Mouse (Mus musculus) neural tube, embryonic 13.5 days (tissue): Measurements from ENCODE around the gene Srebf2. TPM values are rescaled to one million over a fixed set of nuclear protein-coding genes. Genes with fewer than 3 reads are reported as not detected.
A peak's percentile ranks its signal among the peaks of the same experiment; 100 is the strongest.

ENCODE experiments used
- ATAC-seq: fragments of 200-750 bp; cut with Nextera tagmentation; 2 replicates; pipeline ENCODE4 v1.8.0; 2017; ENCODE audit warnings: low read depth, mild to moderate bottlenecking, moderate TSS enrichment, moderate library complexity
- H3K27ac ChIP-seq: fragments of 300-500 bp; sonication (generic); replicated peaks from 2 replicates; pipeline ENCODE4 v1.5.1; 2015; ENCODE audit warnings: moderate library complexity, mild to moderate bottlenecking, inconsistent platforms
- H3K27me3 ChIP-seq: fragments of 300-500 bp; sonication (generic); 2 replicates; pipeline ENCODE4 v1.6.1; 2015; ENCODE audit warnings: mild to moderate bottlenecking, inconsistent platforms
- H3K36me3 ChIP-seq: fragments of 300-500 bp; sonication (generic); 2 replicates; pipeline ENCODE4 v1.6.1; 2015; ENCODE audit warnings: mild to moderate bottlenecking, inconsistent platforms
- H3K4me1 ChIP-seq: fragments of 300-500 bp; sonication (generic); replicated peaks from 2 replicates; pipeline ENCODE4 v1.6.1; 2015; ENCODE audit warnings: inconsistent platforms
- H3K4me2 ChIP-seq: fragments of 300-500 bp; sonication (generic); 2 replicates; pipeline ENCODE4 v1.6.1; 2015; ENCODE audit warnings: inconsistent platforms, mild to moderate bottlenecking, moderate library complexity
- H3K4me3 ChIP-seq: fragments of 300-500 bp; sonication (generic); 2 replicates; pipeline ENCODE4 v1.5.1; 2015; ENCODE audit warnings: mild to moderate bottlenecking, inconsistent platforms
- H3K9ac ChIP-seq: fragments of 300-500 bp; sonication (generic); 2 replicates; pipeline ENCODE4 v1.6.1; 2015; ENCODE audit warnings: moderate library complexity, mild to moderate bottlenecking, inconsistent platforms
- H3K9me3 ChIP-seq: fragments of 300-500 bp; sonication (generic); 2 replicates; pipeline ENCODE4 v1.6.1; 2016; ENCODE audit warnings: inconsistent platforms
- WGBS: fragments of 180-500 bp; shearing (Covaris S2); methylation state at CpG from one replicate; pipeline ENCODE4 v1.1.7; 2015; 5-methylcytosine and 5-hydroxymethylcytosine counted together
- polyA plus RNA-seq: library from polyadenylated mRNA; unstranded; fragments of >200 nt; fragmentation: Nextera tagmentation; extraction: Ambion mirVana; gene quantifications from 2 replicates; pipeline ENCODE4 v1.2.1, GENCODE M21; 2015

Srebf2 gene
- polyA plus RNA-seq, 1 experiment from 2014 or later = 184 TPM

DNA sequence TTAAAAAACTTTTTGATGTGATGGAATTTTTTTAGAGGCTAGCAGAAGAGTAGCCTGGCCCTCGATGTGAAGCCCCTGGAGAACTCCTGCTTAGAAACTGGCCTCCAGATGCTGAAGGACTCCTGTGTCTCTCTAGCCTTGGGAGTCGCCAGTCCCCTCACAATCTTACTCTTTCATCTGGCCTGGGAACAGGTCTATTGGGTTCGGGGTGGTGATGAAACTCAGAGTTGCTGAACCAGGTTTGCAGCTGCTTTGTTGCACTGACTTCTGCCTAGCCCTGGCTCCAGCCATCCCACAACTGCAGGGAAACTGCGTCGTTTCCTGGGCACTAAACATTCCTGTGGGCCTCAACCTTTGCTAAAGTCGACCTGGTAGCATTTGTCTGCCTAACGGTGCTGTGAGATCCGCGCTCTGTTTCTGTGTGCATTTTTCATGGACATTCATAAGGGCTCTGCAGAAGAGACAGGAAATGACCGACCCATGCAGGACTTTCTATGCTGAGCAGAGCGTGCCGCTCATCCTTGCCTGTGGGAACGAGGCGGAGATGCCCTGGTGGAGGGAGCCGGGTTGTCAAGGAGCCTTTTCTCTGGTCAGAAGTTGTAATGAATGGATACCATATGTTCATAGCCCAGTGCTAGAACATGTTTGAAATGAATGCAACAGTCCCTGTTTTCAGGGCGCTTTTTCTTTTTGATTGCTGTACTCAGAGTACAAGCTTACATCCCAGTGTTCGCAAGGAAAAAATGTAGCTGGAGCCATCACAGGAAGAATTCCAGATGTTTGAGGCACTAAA, 11.5 kb downstream of the Srebf2 start:
- H3K27ac ChIP-seq = 0 out of 2 replicates have a peak overlapping the region, but pooled peaks have one; percentile 1
- H3K4me1 ChIP-seq = peaks cover 73% of the 10 kb centered on the region
- no peak overlapping the region for H3K4me3 ChIP-seq
- whole genome bisulfite sequencing = 60% methylated on average over 17 of the region's 17 CpGs
- H3K27me3 ChIP-seq = no peaks in the 10 kb centered on the region
- H3K9ac ChIP-seq = no peak overlapping the region
- H3K36me3 ChIP-seq = peaks cover 5% of the 10 kb centered on the region; the same call in 1 of the 2 replicates
- no peak for ATAC-seq
- H3K4me2 ChIP-seq = no peak overlapping the region
- no peaks in the 10 kb centered on the region for H3K9me3 ChIP-seq

DNA sequence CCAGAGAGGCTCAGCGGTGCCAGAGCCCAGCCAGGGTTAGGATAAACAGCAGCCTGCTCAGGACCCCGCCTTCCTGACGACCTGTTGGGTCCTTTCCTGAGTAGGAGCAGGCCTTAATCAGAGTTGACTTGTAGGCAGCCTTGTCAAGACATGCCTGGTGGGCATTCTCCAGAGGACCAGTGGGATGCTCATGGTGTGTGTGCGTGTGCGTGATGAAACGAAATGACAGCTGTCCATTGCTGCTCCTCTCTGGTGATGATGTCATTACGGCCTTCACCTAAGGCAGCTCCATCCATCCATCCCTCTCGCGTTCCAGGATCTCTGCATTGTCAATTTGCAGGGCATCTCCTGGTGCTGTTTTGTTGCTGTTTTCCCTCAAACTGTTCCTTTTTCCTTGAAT, 12.5 kb downstream of the Srebf2 start:
- H3K27ac ChIP-seq = no peak overlapping the region
- no peak for ATAC-seq
- H3K4me1 ChIP-seq = peaks cover 74% of the 10 kb centered on the region

GRCm38 (mm10) chr15:82160731-82161640, 14.0 kb downstream of the Srebf2 start:
- H3K27me3 ChIP-seq = no peaks in the 10 kb centered on the region
- peaks cover under 1% of the 10 kb centered on the region; the same call in 1 of the 2 replicates for H3K36me3 ChIP-seq
- H3K4me3 ChIP-seq = no peak overlapping the region
- no peak overlapping the region for H3K27ac ChIP-seq
- H3K4me1 ChIP-seq = peaks cover 79% of the 10 kb centered on the region
- WGBS = 82% methylated on average over 11 of the region's 11 CpGs
- no peak overlapping the region for H3K9ac ChIP-seq
- no peaks in the 10 kb centered on the region for H3K9me3 ChIP-seq
- no peak for ATAC-seq
- H3K4me2 ChIP-seq = no peak overlapping the region

More for the DNA sequence above, 12.5 kb downstream of the Srebf2 start:
- Histone ChIP-seq H3K9ac (no peak overlapping the region), H3K9me3 (no peaks in the 10 kb centered on the region), H3K36me3 (peaks cover 5% of the 10 kb centered on the region; the same call in 1 of the 2 replicates), H3K4me2 (no peak overlapping the region), H3K4me3 (no peak overlapping the region), H3K27me3 (no peaks in the 10 kb centered on the region)
- 84% methylated on average over 9 of the region's 9 CpGs for WGBS

DNA sequence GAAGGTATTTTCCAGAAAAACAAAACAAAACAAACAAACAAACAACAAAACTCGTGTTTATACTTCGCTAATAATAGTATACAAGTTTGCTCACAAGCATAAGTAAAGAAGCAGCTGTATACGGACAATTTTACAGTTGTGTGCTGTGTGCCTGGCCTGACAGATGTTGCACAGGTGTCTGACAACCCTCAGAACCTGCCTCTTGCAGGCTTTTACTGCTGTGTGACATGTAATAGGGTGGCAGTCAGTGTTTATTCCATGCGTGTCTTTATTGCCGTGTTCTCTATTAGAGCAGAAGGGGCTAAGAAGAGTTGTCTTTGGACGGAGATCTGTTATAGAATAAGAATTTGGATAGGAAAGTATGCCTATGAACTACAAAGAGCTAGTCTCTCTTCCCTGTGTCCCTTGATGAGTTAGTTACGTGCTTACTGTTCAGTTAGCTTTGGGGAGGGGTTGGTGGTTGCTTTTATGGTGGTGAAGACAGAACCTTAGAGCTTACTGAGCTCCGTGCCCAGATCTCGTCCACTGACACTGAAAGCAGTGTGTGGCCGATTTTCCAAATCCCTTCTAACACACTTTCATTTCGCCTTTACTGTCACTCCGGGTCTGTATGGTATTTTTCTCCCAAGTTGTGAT, 15.1 kb downstream of the Srebf2 start:
- WGBS = 81% methylated on average over 12 of the region's 12 CpGs

DNA sequence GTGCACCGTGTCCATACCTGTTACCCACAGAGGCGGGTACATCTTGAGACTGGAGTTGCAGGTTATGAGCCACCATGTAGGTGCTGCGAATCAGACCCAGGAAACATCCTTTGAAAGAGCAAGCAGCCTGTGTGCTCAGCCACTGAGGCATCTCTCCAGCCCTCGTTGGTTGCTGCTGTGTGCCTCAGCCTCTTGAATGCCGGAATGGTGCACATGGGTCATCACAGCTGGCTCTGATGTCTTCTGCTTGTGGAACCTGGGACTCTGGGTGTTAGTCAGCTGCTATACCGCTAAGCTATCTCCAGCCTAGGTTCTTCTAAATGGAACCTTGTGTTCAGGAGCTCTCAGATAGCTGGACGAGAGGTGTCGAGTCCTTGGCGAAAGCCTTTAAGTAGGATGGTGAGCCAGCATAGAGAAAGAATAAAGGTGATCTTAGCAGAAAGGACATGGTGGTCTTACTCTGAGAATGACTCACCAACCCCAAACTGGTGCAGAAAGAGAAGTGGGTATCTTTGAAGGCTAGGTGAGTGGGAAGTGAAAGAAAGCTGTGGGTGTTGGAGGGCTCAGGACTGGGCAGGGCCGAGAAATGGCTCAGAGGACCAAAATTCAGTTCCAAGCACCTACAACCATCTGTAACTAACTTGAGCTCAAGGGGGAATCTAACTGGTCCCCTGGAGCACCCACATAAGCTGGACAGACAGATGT, 16.5 kb downstream of the Srebf2 start:
- no peak overlapping the region for H3K4me3 ChIP-seq
- no peaks in the 10 kb centered on the region for H3K27me3 ChIP-seq
- H3K4me2 ChIP-seq = no peak overlapping the region
- H3K36me3 ChIP-seq = no peaks in the 10 kb centered on the region
- no peak for ATAC-seq
- H3K27ac ChIP-seq = no peak overlapping the region
- H3K9ac ChIP-seq = no peak overlapping the region
- H3K4me1 ChIP-seq = peaks cover 90% of the 10 kb centered on the region
- 84% methylated on average over 10 of the region's 10 CpGs for WGBS
- no peaks in the 10 kb centered on the region for H3K9me3 ChIP-seq

More for the DNA sequence above, 15.1 kb downstream of the Srebf2 start:
- Histone ChIP-seq H3K36me3 (no peaks in the 10 kb centered on the region), H3K4me2 (no peak overlapping the region), H3K9ac (no peak overlapping the region), H3K27ac (no peak overlapping the region), H3K4me1 (peaks cover 90% of the 10 kb centered on the region), H3K4me3 (no peak overlapping the region), H3K9me3 (no peaks in the 10 kb centered on the region), H3K27me3 (no peaks in the 10 kb centered on the region)
- ATAC-seq = no peak

DNA sequence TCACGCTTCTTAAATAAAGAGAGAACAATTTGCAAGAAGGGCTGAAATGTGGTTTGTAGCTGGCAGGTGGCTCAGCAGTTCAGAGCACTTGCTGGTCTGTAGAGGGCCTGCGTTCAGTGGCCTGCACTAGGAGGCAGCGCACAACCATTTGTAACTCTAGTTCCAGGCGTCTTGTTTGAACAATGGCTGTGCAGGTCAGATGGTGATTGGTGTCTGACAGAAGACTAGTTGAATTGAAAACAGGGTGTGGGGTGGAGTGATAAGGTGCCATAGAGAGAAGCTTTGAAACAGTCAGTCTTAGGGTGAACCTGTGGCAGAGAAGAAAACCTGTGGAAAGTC, 17.0 kb downstream of the Srebf2 start:
- Histone ChIP-seq H3K27ac (no peak overlapping the region), H3K4me2 (no peak overlapping the region), H3K4me1 (peaks cover 89% of the 10 kb centered on the region), H3K36me3 (no peaks in the 10 kb centered on the region), H3K9me3 (no peaks in the 10 kb centered on the region), H3K4me3 (no peak overlapping the region), H3K9ac (no peak overlapping the region), H3K27me3 (no peaks in the 10 kb centered on the region)
- ATAC-seq = no peak
- WGBS = 56% methylated on average over 4 of the region's 4 CpGs

DNA sequence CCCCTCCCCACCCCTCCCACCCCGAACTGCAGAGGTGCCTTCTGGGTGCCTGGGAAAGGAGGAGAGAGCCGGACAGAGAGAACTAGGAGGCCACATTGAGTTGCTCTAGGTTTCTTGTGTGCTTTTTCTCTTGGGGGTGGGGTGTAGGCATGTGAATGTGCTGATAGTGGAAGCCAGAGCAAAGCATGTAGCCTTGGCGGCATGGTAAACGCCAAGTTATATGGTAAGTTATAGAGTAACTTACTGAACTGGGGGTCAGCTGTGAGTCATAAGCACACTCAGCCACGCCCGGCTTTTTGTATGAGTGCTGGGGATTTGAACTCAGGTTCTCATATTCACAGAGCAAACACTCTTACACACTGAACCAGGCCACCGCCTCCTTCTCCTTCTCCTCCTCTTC, 17.5 kb downstream of the Srebf2 start:
- no peak for ATAC-seq
- Histone ChIP-seq H3K27ac (no peak overlapping the region; the same call in 1 of the 2 replicates), H3K36me3 (no peaks in the 10 kb centered on the region), H3K4me1 (peaks cover 89% of the 10 kb centered on the region), H3K4me3 (no peak overlapping the region), H3K9ac (no peak overlapping the region), H3K4me2 (no peak overlapping the region), H3K27me3 (no peaks in the 10 kb centered on the region), H3K9me3 (no peaks in the 10 kb centered on the region)
- 77% methylated on average over 7 of the region's 7 CpGs for WGBS

- H3K27ac ChIP-seq = no peak overlapping the region
- peaks cover 89% of the 10 kb centered on the region for H3K4me1 ChIP-seq
- H3K27me3 ChIP-seq = no peaks in the 10 kb centered on the region
- 56% methylated on average over 8 of the region's 8 CpGs for WGBS
- ATAC-seq = no peak
- H3K36me3 ChIP-seq = peaks cover 6% of the 10 kb centered on the region
- H3K9ac ChIP-seq = no peak overlapping the region
- no peak overlapping the region for H3K4me3 ChIP-seq
- no peak overlapping the region for H3K4me2 ChIP-seq
- H3K9me3 ChIP-seq = no peaks in the 10 kb centered on the region
These were observed 18.6 kb downstream of the Srebf2 start for GRCm38 (mm10) chr15:82165332-82166239.

DNA sequence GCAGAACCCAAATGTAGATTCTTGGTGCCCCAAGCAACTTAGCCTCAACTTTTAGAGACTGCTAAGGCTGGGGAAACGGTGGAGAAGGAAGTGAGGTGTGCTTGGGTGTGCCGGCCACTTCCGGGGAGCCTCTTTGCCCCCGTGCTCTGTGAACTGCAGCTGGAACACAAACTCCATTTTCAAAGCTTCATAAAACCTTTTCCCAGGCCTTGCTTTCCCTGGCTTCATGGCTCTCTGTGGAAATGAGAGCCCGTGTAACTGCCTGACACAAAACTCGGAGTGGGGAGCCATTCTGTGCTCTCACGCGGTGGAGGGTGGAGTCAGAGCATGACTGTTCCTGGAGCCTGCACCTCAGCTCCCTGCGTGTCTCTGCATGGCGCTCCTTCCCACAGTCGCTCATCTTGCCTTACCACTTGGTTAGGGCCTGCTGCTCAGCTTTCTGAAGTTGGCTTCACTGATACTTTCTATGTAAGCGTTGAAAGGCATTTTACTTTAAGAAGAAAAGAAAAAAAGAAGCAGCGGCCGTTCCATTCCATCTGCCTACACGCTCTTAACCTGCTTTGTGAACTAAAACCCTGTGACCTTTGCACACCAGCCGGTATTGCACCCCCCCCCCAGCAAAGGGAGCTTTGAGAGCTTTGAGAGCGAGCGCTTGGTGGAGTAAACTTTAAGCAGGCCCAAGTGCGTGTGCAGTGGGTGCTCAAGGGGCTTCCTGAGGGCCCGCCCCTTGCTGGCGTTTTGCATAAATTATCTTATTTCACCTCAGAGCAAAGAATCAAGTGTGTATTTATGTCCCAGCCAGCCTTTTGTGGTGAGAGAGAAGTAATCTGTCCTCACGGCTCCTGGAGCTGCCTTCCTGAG, 19.5 kb downstream of the Srebf2 start:
- no peaks in the 10 kb centered on the region for H3K27me3 ChIP-seq
- peaks cover 89% of the 10 kb centered on the region for H3K4me1 ChIP-seq
- H3K27ac ChIP-seq = peak overlapping the region; percentile 52
- H3K36me3 ChIP-seq = peaks cover 14% of the 10 kb centered on the region
- no peak overlapping the region for H3K4me3 ChIP-seq
- WGBS = 43% methylated on average over 22 of the region's 22 CpGs
- no peak for ATAC-seq
- H3K4me2 ChIP-seq = 0 out of 2 replicates have a peak overlapping the region, but pooled peaks have one; percentile 13
- H3K9ac ChIP-seq = peak overlapping the region; percentile 10
- no peaks in the 10 kb centered on the region for H3K9me3 ChIP-seq
